Mouse (Mus musculus) midbrain, embryonic 16.5 days (tissue): Measurements from ENCODE around the gene Atg16l2. TPM values are rescaled to one million over a fixed set of nuclear protein-coding genes. Genes with fewer than 3 reads are reported as not detected.

Source experiments
- ATAC-seq: fragments of 200-750 bp; cut with Nextera tagmentation; 2 replicates; pipeline ENCODE4 v1.8.0; 2017; ENCODE audit warnings: moderate TSS enrichment
- H3K27ac ChIP-seq: fragments of 300-500 bp; sonication (generic); 2 replicates; pipeline ENCODE4 v1.5.1; 2014; ENCODE audit warnings: mild to moderate bottlenecking, low read length, mixed read lengths
- H3K27me3 ChIP-seq: fragments of 300-500 bp; sonication (generic); 2 replicates; pipeline ENCODE4 v1.6.1; 2014; ENCODE audit warnings: low read depth, low read length, mixed read lengths; ENCODE audit not compliant: control insufficient read depth, insufficient read depth
- H3K36me3 ChIP-seq: fragments of 300-500 bp; sonication (generic); 2 replicates; pipeline ENCODE4 v1.6.1; 2014; ENCODE audit warnings: mild to moderate bottlenecking, low read length, moderate library complexity, mixed read lengths; ENCODE audit not compliant: control insufficient read depth, insufficient read depth
- H3K4me1 ChIP-seq: fragments of 300-500 bp; sonication (generic); 2 replicates; pipeline ENCODE4 v1.6.1; 2014; ENCODE audit warnings: mild to moderate bottlenecking, low read length, mixed read lengths; ENCODE audit not compliant: control insufficient read depth, insufficient read depth
- H3K4me2 ChIP-seq: fragments of 300-500 bp; sonication (generic); 2 replicates; pipeline ENCODE4 v1.6.1; 2014; ENCODE audit warnings: mild to moderate bottlenecking, low read length, mixed read lengths
- H3K4me3 ChIP-seq: fragments of 300-500 bp; sonication (generic); 2 replicates; pipeline ENCODE4 v1.5.1; 2014; ENCODE audit warnings: low read depth, mild to moderate bottlenecking, low read length, moderate library complexity, mixed read lengths
- H3K9ac ChIP-seq: fragments of 300-500 bp; sonication (generic); 2 replicates; pipeline ENCODE4 v1.6.1; 2014; ENCODE audit warnings: low read depth, low read length, mixed read lengths
- H3K9me3 ChIP-seq: fragments of 300-500 bp; sonication (generic); replicated peaks from 2 replicates; pipeline ENCODE4 v1.6.1; 2014; ENCODE audit warnings: mild to moderate bottlenecking, low read length, mixed read lengths; ENCODE audit not compliant: control insufficient read depth, poor library complexity, severe bottlenecking
- WGBS: fragments of 180-500 bp; shearing (Covaris S2); extraction: QIAGEN DNeasy Blood & Tissue Kit; methylation state at CpG from one replicate; pipeline ENCODE4 v1.1.7; 2014; 5-methylcytosine and 5-hydroxymethylcytosine counted together
- polyA plus RNA-seq: library from polyadenylated mRNA; unstranded; fragments of >200 nt; fragmentation: Nextera tagmentation; extraction: Ambion mirVana; gene quantifications from 2 replicates; pipeline ENCODE4 v1.2.1, GENCODE M21; 2015

The Atg16l2 gene
- polyA plus RNA-seq, 1 experiment from 2014 or later: 36.3 TPM

GRCm38 (mm10) chr7:101291641-101292040 is 10.4 kb downstream of the Atg16l2 start:
- 92% methylated on average over 8 of the region's 8 CpGs for WGBS
- no peak overlapping the region for H3K9ac ChIP-seq
- no peaks in the 10 kb centered on the region; the same call in 1 of the 2 replicates for H3K36me3 ChIP-seq
- H3K4me3 ChIP-seq: no peak overlapping the region
- H3K27me3 ChIP-seq: no peaks in the 10 kb centered on the region
- no peak overlapping the region for H3K27ac ChIP-seq
- peaks cover 5% of the 10 kb centered on the region for H3K4me1 ChIP-seq
- ATAC-seq: no peak
- no peak overlapping the region for H3K4me2 ChIP-seq
- H3K9me3 ChIP-seq: no peaks in the 10 kb centered on the region

- WGBS: 82% methylated on average over 5 of the region's 5 CpGs
- Histone ChIP-seq H3K4me2 (no peak overlapping the region), H3K4me1 (peaks cover 3% of the 10 kb centered on the region), H3K36me3 (no peaks in the 10 kb centered on the region; the same call in 1 of the 2 replicates), H3K9ac (no peak overlapping the region), H3K4me3 (no peak overlapping the region), H3K9me3 (no peaks in the 10 kb centered on the region), H3K27me3 (no peaks in the 10 kb centered on the region), H3K27ac (no peak overlapping the region)
- no peak for ATAC-seq
Observed at GRCm38 (mm10) chr7:101291211-101291610, 10.8 kb downstream of the Atg16l2 start.

GRCm38 (mm10) chr7:101290401-101290800 is 11.7 kb downstream of the Atg16l2 start:
- H3K4me1 ChIP-seq: no peaks in the 10 kb centered on the region
- ATAC-seq: no peak
- no peak overlapping the region for H3K4me3 ChIP-seq
- no peak overlapping the region for H3K4me2 ChIP-seq
- peaks cover 2% of the 10 kb centered on the region; the same call in 1 of the 2 replicates for H3K36me3 ChIP-seq
- no peaks in the 10 kb centered on the region for H3K27me3 ChIP-seq
- H3K9me3 ChIP-seq: no peaks in the 10 kb centered on the region
- no peak overlapping the region for H3K27ac ChIP-seq
- H3K9ac ChIP-seq: no peak overlapping the region
- whole genome bisulfite sequencing: 92% methylated on average over 10 of the region's 10 CpGs

GRCm38 (mm10) chr7:101288436-101288835 is 13.6 kb downstream of the Atg16l2 start:
- Histone ChIP-seq H3K4me3 (no peak overlapping the region), H3K4me2 (no peak overlapping the region), H3K9ac (no peak overlapping the region), H3K27ac (no peak overlapping the region), H3K36me3 (peaks cover 4% of the 10 kb centered on the region), H3K27me3 (no peaks in the 10 kb centered on the region), H3K4me1 (no peaks in the 10 kb centered on the region), H3K9me3 (no peaks in the 10 kb centered on the region)
- WGBS: 32% methylated on average over 4 of the region's 4 CpGs
- no peak for ATAC-seq

- 83% methylated on average over 2 of the region's 2 CpGs for WGBS
- no peaks in the 10 kb centered on the region for H3K27me3 ChIP-seq
- H3K9me3 ChIP-seq: no peaks in the 10 kb centered on the region
- no peak overlapping the region for H3K4me3 ChIP-seq
- H3K4me2 ChIP-seq: no peak overlapping the region
- H3K4me1 ChIP-seq: no peaks in the 10 kb centered on the region
- no peak for ATAC-seq
- H3K27ac ChIP-seq: no peak overlapping the region
- H3K36me3 ChIP-seq: peaks cover 8% of the 10 kb centered on the region
- 0 out of 2 replicates have a peak overlapping the region, but pooled peaks have one; percentile 32 for H3K9ac ChIP-seq
Observed at GRCm38 (mm10) chr7:101287820-101288219, 14.2 kb downstream of the Atg16l2 start.

GRCm38 (mm10) chr7:101286891-101287290 is 15.2 kb downstream of the Atg16l2 start:
- no peaks in the 10 kb centered on the region for H3K4me1 ChIP-seq
- no peak overlapping the region for H3K9ac ChIP-seq
- H3K4me3 ChIP-seq: no peak overlapping the region
- H3K4me2 ChIP-seq: no peak overlapping the region
- H3K27ac ChIP-seq: no peak overlapping the region
- 82% methylated on average over 4 of the region's 4 CpGs for WGBS
- ATAC-seq: no peak
- no peaks in the 10 kb centered on the region for H3K9me3 ChIP-seq
- H3K27me3 ChIP-seq: no peaks in the 10 kb centered on the region
- peaks cover 13% of the 10 kb centered on the region for H3K36me3 ChIP-seq

- WGBS: 93% methylated on average over 1 of the region's 1 CpGs
- Histone ChIP-seq H3K9me3 (no peaks in the 10 kb centered on the region), H3K27me3 (no peaks in the 10 kb centered on the region), H3K27ac (no peak overlapping the region), H3K4me2 (no peak overlapping the region), H3K4me1 (no peaks in the 10 kb centered on the region), H3K4me3 (no peak overlapping the region), H3K36me3 (peaks cover 13% of the 10 kb centered on the region), H3K9ac (no peak overlapping the region)
- no peak for ATAC-seq
Observed at GRCm38 (mm10) chr7:101284504-101284903, 17.5 kb downstream of the Atg16l2 start.

- no peak for ATAC-seq
- Histone ChIP-seq H3K36me3 (peaks cover 25% of the 10 kb centered on the region), H3K27me3 (no peaks in the 10 kb centered on the region), H3K9me3 (no peaks in the 10 kb centered on the region), H3K4me1 (no peaks in the 10 kb centered on the region), H3K9ac (no peak overlapping the region), H3K27ac (no peak overlapping the region), H3K4me3 (no peak overlapping the region), H3K4me2 (no peak overlapping the region)
- WGBS: 82% methylated on average over 3 of the region's 3 CpGs
Observed at GRCm38 (mm10) chr7:101282721-101283120, 19.3 kb downstream of the Atg16l2 start.

- H3K36me3 ChIP-seq: peaks cover 15% of the 10 kb centered on the region
- 92% methylated on average over 8 of the region's 8 CpGs for WGBS
- H3K4me1 ChIP-seq: no peaks in the 10 kb centered on the region
- ATAC-seq: no peak
- H3K4me3 ChIP-seq: no peak overlapping the region
- H3K27me3 ChIP-seq: no peaks in the 10 kb centered on the region
- H3K4me2 ChIP-seq: no peak overlapping the region
- H3K27ac ChIP-seq: no peak overlapping the region
- no peak overlapping the region for H3K9ac ChIP-seq
- no peaks in the 10 kb centered on the region for H3K9me3 ChIP-seq
Observed at GRCm38 (mm10) chr7:101272466-101273160, 29.4 kb downstream of the Atg16l2 start.
